Mouse (Mus musculus) embryonic stem cell, embryonic (primary cell): Measurements from ENCODE around the gene Macc1.

Source experiments
- CTCF ChIA-PET, 4 experiments: fragments of 300-600 bp in 2 of 4; fragments of 350-600 bp in 2 of 4; sonication (Branson Sonifier 250); formaldehyde crosslinking; loops; one replicate each; lab custom pipeline; 2022; ENCODE audit warnings: inconsistent platforms in 2 of 4; lab: Charles Lee
- POLR2A ChIA-PET, 4 experiments: fragments of 300-600 bp in 2 of 4; fragments of 350-600 bp in 2 of 4; sonication (Branson Sonifier 250); formaldehyde crosslinking; loops; one replicate each; lab custom pipeline; 2022; ENCODE audit warnings: antibody characterized with exemption in 4 of 4, inconsistent platforms in 1 of 4; lab: Charles Lee

The Macc1 gene

GRCm38 (mm10) chr12:119454076-119454475 is 140.0 kb downstream of the Macc1 start:
- CTCF ChIA-PET, result no interaction called here
- POLR2A ChIA-PET, result no interaction called here

GRCm38 (mm10) chr12:119464040-119464939 is 150.2 kb downstream of the Macc1 start:
- ChIA-PET POLR2A (no interaction called here), CTCF (no interaction called here)

- POLR2A ChIA-PET, result no interaction called here
- CTCF ChIA-PET, result no interaction called here
Observed at GRCm38 (mm10) chr12:119464940-119465245, 150.8 kb downstream of the Macc1 start.

- ChIA-PET CTCF (no interaction called here), POLR2A (no interaction called here)
Observed at GRCm38 (mm10) chr12:119467656-119468055, 153.6 kb downstream of the Macc1 start.

GRCm38 (mm10) chr12:119470260-119470659 is 156.2 kb downstream of the Macc1 start:
- ChIA-PET POLR2A (no interaction called here), CTCF (interaction anchor here in 2 of 4 experiments (1.0 to 1.8 kb wide), 3 partner anchors 43 to 540 kb away, joined by 3 to 8 read pairs (median 7); no protein-coding TSS in a partner anchor)

- CTCF ChIA-PET, result no interaction called here
- POLR2A ChIA-PET, result no interaction called here
Observed at GRCm38 (mm10) chr12:119483296-119483695, 169.2 kb downstream of the Macc1 start.

- ChIA-PET POLR2A (no interaction called here), CTCF (no interaction called here)
Observed at GRCm38 (mm10) chr12:119483922-119484631, 170.0 kb downstream of the Macc1 start.

GRCm38 (mm10) chr12:119511145-119511544 is 197.1 kb downstream of the Macc1 start:
- POLR2A ChIA-PET, result no interaction called here

More at GRCm38 (mm10) chr12:119511145-119511544, 197.1 kb downstream of the Macc1 start:
- CTCF ChIA-PET, result no interaction called here
